Mouse (Mus musculus): ENCODE results near the gene Cdk5r1.
"Not testable (repeated sequence)": the region's sequence is repeated elsewhere in the genome, so short reads cannot be mapped to it uniquely, and the experiment has no call there.

The Cdk5r1 gene

GRCm38 (mm10) chr11:80476222-80477189 lies at the start of gene Cdk5r1:
Cdk5r1 (plus strand) TSS chr11:80477023.
- DNase-seq (ENCODE audit: low spot score in 2 of 2) = peak; percentile 81 to 88

GRCm38 (mm10) chr11:80428381-80429008 lies 48.3 kb upstream of the Cdk5r1 start, which contains the start of gene Psmd11:
Psmd11 (plus strand) TSS chr11:80428615.
- peak; percentile 94 to 95 for DNase-seq (ENCODE audit: low spot score in 2 of 2)

GRCm38 (mm10) chr11:80429009-80429475 lies 47.8 kb upstream of the Cdk5r1 start:
- DNase-seq (ENCODE audit: low spot score in 2 of 2) = peak in 1 of 2 experiments; percentile 9

GRCm38 (mm10) chr11:80429500-80430166 lies 47.2 kb upstream of the Cdk5r1 start:
- DNase-seq (ENCODE audit: low spot score in 2 of 2) = no peak

- no peak for DNase-seq (ENCODE audit: low spot score in 2 of 2)
Measured at GRCm38 (mm10) chr11:80430366-80430910, 46.4 kb upstream of the Cdk5r1 start.

- no peak for DNase-seq (ENCODE audit: low spot score in 2 of 2)
Measured at GRCm38 (mm10) chr11:80446916-80447315, 29.9 kb upstream of the Cdk5r1 start.

GRCm38 (mm10) chr11:80449859-80450258 lies 27.0 kb upstream of the Cdk5r1 start:
- DNase-seq (ENCODE audit: low spot score in 2 of 2) = no peak

GRCm38 (mm10) chr11:80452242-80452641 lies 24.6 kb upstream of the Cdk5r1 start:
- DNase-seq (ENCODE audit: low spot score in 2 of 2) = no peak

- DNase-seq (ENCODE audit: low spot score in 2 of 2) = no peak
Measured at GRCm38 (mm10) chr11:80453198-80453597, 23.6 kb upstream of the Cdk5r1 start.

- not testable (repeated sequence) for DNase-seq (ENCODE audit: low spot score in 2 of 2)
Measured at GRCm38 (mm10) chr11:80463605-80464130, 13.2 kb upstream of the Cdk5r1 start.

- DNase-seq (ENCODE audit: low spot score in 2 of 2) = no peak
Measured at GRCm38 (mm10) chr11:80471836-80472605, 4.8 kb upstream of the Cdk5r1 start.

- no peak for DNase-seq (ENCODE audit: low spot score in 2 of 2)
Measured at GRCm38 (mm10) chr11:80474175-80474691, 2.6 kb upstream of the Cdk5r1 start.

- no peak for DNase-seq (ENCODE audit: low spot score in 2 of 2)
Measured at GRCm38 (mm10) chr11:80474846-80475245, 2.0 kb upstream of the Cdk5r1 start.

GRCm38 (mm10) chr11:80475544-80475943 lies 1.3 kb upstream of the Cdk5r1 start:
- DNase-seq (ENCODE audit: low spot score in 2 of 2) = no peak

GRCm38 (mm10) chr11:80477341-80478199 lies 747 bp downstream of the Cdk5r1 start:
- no peak for DNase-seq (ENCODE audit: low spot score in 2 of 2)

GRCm38 (mm10) chr11:80478694-80479412 lies 2.0 kb downstream of the Cdk5r1 start:
- no peak for DNase-seq (ENCODE audit: low spot score in 2 of 2)

GRCm38 (mm10) chr11:80479425-80479824 lies 2.6 kb downstream of the Cdk5r1 start:
- DNase-seq (ENCODE audit: low spot score in 2 of 2) = no peak

- DNase-seq (ENCODE audit: low spot score in 2 of 2) = no peak
Measured at GRCm38 (mm10) chr11:80479906-80480866, 3.4 kb downstream of the Cdk5r1 start.
